31 mouse cellular contexts compared by ENCODE assay signal in the genomic region with DNA sequence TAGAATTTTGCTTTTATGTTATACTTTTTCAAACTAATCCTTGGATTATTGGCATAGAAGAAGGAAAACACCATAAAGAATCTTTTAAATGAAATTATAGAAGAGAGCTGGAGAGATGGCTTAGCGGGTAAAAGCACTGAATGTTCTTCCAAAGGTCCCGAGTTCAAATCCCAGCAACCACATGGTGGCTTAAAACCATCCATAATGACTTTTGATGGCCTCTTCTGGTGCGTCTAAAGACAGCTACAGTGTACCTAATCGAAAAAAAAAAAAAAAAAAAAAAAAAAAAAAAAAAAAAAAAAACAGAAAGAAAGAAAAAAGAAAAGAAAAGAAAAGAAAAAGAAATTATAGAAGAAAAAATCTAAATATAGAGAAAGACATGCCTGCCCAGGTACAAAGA.
"Had no signal": no experiment of that assay in that cellular context is flagged by ENCODE, and none has a peak within 500 bp of the region (broad histone marks: within the 10 kb centered on the region; RNA-seq: fewer than 3 reads in every experiment).

No protein-coding gene starts in this region.

- H3K36me3 ChIP-seq: limb, embryonic 10.5 days; limb, embryonic 12.5 days; limb, embryonic 13.5 days; limb, embryonic 15.5 days; liver, embryonic 12.5 days; liver, embryonic 13.5 days; liver, embryonic 15.5 days; lung, embryonic 15.5 days; midbrain, embryonic 10.5 days; midbrain, embryonic 12.5 days; midbrain, embryonic 13.5 days; midbrain, embryonic 15.5 days; neural tube, embryonic 12.5 days had no signal

- H3K4me2 ChIP-seq: limb, embryonic 12.5 days; limb, embryonic 13.5 days; limb, embryonic 15.5 days; liver, embryonic 11.5 days; liver, embryonic 12.5 days; liver, embryonic 13.5 days; liver, embryonic 15.5 days; lung, embryonic 14.5 days; lung, embryonic 15.5 days; midbrain, embryonic 12.5 days; midbrain, embryonic 13.5 days; midbrain, embryonic 15.5 days; neural tube, embryonic 12.5 days had no signal

- H3K9me3 ChIP-seq: limb, embryonic 10.5 days; limb, embryonic 13.5 days; limb, embryonic 15.5 days; liver, embryonic 15.5 days; lung, embryonic 15.5 days; midbrain, embryonic 15.5 days had no signal

- H3K9ac ChIP-seq: limb, embryonic 12.5 days; limb, embryonic 13.5 days; limb, embryonic 15.5 days; liver, embryonic 12.5 days; liver, embryonic 13.5 days; liver, embryonic 14.5 days; liver, embryonic 15.5 days; liver, postnatal 0 days; lung, embryonic 14.5 days; lung, embryonic 15.5 days; midbrain, embryonic 12.5 days; midbrain, embryonic 13.5 days; midbrain, embryonic 15.5 days; neural tube, embryonic 12.5 days had no signal

- H3K27ac ChIP-seq: left cerebral cortex, adult 2 months; limb, embryonic 10.5 days; limb, embryonic 12.5 days; limb, embryonic 13.5 days; limb, embryonic 15.5 days; liver, embryonic 12.5 days; liver, embryonic 13.5 days; liver, embryonic 14.5 days; liver, embryonic 15.5 days; lung, embryonic 15.5 days; macrophage; midbrain, embryonic 10.5 days; midbrain, embryonic 12.5 days; midbrain, embryonic 13.5 days; midbrain, embryonic 15.5 days; neural tube, embryonic 12.5 days had no signal

- ATAC-seq: liver, embryonic 12.5 days; liver, postnatal 0 days; lung, postnatal 0 days; midbrain, embryonic 13.5 days; midbrain, embryonic 15.5 days; midbrain, embryonic 16.5 days had no signal

- H3K4me1 ChIP-seq: limb, embryonic 10.5 days; limb, embryonic 12.5 days; limb, embryonic 13.5 days; limb, embryonic 15.5 days; liver, embryonic 12.5 days; liver, embryonic 13.5 days; liver, embryonic 15.5 days; lung, embryonic 15.5 days; midbrain, embryonic 10.5 days; midbrain, embryonic 12.5 days; midbrain, embryonic 13.5 days; midbrain, embryonic 15.5 days; neural tube, embryonic 12.5 days had no signal

- DNase-seq: liver; liver, embryonic 13.5 days; liver, postnatal 0 days; lung, adult 18-20 months; lung, adult 2 months; lung, embryonic 14.5 days; lung, postnatal 10 days; lung, postnatal 14 days; lung, postnatal 36 days; lung, postnatal 4 days; midbrain, embryonic 14.5 days had no signal

- H3K4me3 ChIP-seq: left cerebral cortex, adult 2 months; limb, embryonic 10.5 days; limb, embryonic 12.5 days; limb, embryonic 13.5 days; limb, embryonic 15.5 days; liver, embryonic 12.5 days; liver, embryonic 13.5 days; liver, embryonic 15.5 days; lung, embryonic 15.5 days; megakaryocyte, embryonic 14.5 days; midbrain, embryonic 10.5 days; midbrain, embryonic 12.5 days; midbrain, embryonic 13.5 days; midbrain, embryonic 15.5 days; myocyte; neural tube, embryonic 12.5 days had no signal

- H3K27me3 ChIP-seq: limb, embryonic 12.5 days; limb, embryonic 13.5 days; limb, embryonic 15.5 days; liver, embryonic 12.5 days; liver, embryonic 13.5 days; liver, embryonic 15.5 days; lung, embryonic 15.5 days; midbrain, embryonic 12.5 days; midbrain, embryonic 13.5 days; midbrain, embryonic 15.5 days; neural tube, embryonic 12.5 days had no signal
